Mouse (Mus musculus) intestine, postnatal 0 days (tissue): ENCODE measurements at regions not wholly inside any gene's neighbourhood (a gene's known extent, or its start where the extent isn't known, plus 50 kb on each side); places are given as distances from the start of the nearest gene placed in this dataset.
"Not testable (repeated sequence)": the region's sequence is repeated elsewhere in the genome, so short reads cannot be mapped to it uniquely, and the experiment has no call there.

ENCODE experiments used
- ATAC-seq: fragments of 200-750 bp; cut with Nextera tagmentation; 2 replicates; pipeline ENCODE4 v1.8.0; 2017; ENCODE audit warnings: mild to moderate bottlenecking, moderate TSS enrichment, moderate library complexity
- H3K27ac ChIP-seq: fragments of 300-500 bp; sonication (generic); 2 replicates; pipeline ENCODE4 v1.5.1; 2014; ENCODE audit warnings: mild to moderate bottlenecking, low read depth, low read length, moderate library complexity
- H3K27me3 ChIP-seq: fragments of 300-500 bp; sonication (generic); replicated peaks from 2 replicates; pipeline ENCODE4 v1.6.1; 2014; ENCODE audit warnings: low read length, mixed read lengths; ENCODE audit not compliant: control insufficient read depth, insufficient read depth
- H3K36me3 ChIP-seq: fragments of 300-500 bp; sonication (generic); 2 replicates; pipeline ENCODE4 v1.6.1; 2014; ENCODE audit warnings: mild to moderate bottlenecking, moderate library complexity; ENCODE audit not compliant: control insufficient read depth, insufficient read depth
- H3K4me1 ChIP-seq: fragments of 300-500 bp; sonication (generic); replicated peaks from 2 replicates; pipeline ENCODE4 v1.6.1; 2014; ENCODE audit warnings: antibody characterized with exemption, low read length, mixed read lengths; ENCODE audit not compliant: control insufficient read depth, insufficient read depth
- H3K4me2 ChIP-seq: fragments of 300-500 bp; sonication (generic); replicated peaks from 2 replicates; pipeline ENCODE4 v1.6.1; 2014; ENCODE audit warnings: low read depth, mild to moderate bottlenecking, moderate library complexity
- H3K4me3 ChIP-seq: fragments of 300-500 bp; sonication (generic); 2 replicates; pipeline ENCODE4 v1.5.1; 2014; ENCODE audit warnings: low read depth, low read length
- H3K9ac ChIP-seq: fragments of 300-500 bp; sonication (generic); 2 replicates; pipeline ENCODE4 v1.6.1; 2014; ENCODE audit warnings: mild to moderate bottlenecking, low read depth, low read length
- H3K9me3 ChIP-seq: fragments of 300-500 bp; sonication (generic); 2 replicates; pipeline ENCODE4 v1.6.1; 2016; ENCODE audit warnings: mixed run types; ENCODE audit not compliant: control insufficient read depth
- CTCF ChIP-seq: sonication (generic); IDR thresholded peaks from 2 replicates; pipeline ENCODE4 v1.5.1; 2016; ENCODE audit warnings: low read depth, mild to moderate bottlenecking, control low read depth, antibody characterized with exemption, moderate library complexity
- WGBS: fragments of 180-500 bp; shearing (Covaris S2); extraction: QIAGEN DNeasy Blood & Tissue Kit; methylation state at CpG from one replicate; pipeline ENCODE4 v1.1.7; 2014; 5-methylcytosine and 5-hydroxymethylcytosine counted together

DNA sequence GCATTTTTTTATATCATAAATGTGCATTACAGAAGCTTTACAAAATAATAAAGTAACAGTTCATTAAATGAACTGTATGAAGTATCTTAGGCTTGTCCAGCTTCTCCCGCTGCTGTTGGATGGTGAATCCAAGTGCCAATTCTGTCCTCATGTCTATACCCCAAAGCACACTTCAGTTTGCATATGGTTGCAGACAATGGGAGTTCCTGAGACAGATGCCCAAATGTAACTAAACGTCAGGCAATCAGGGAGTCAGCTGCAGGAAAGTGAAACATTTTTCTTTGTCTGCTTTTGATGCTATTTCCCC, 859.4 kb upstream of the Mms22l start:
- TF ChIP-seq CTCF = no peak
- Histone ChIP-seq H3K27me3 (no peaks in the 10 kb centered on the region), H3K36me3 (no peaks in the 10 kb centered on the region), H3K27ac (no peak overlapping the region), H3K9ac (no peak overlapping the region), H3K4me3 (no peak overlapping the region), H3K9me3 (no peaks in the 10 kb centered on the region), H3K4me2 (no peak overlapping the region), H3K4me1 (no peaks in the 10 kb centered on the region)
- WGBS = 61% methylated on average over 2 of the region's 2 CpGs
- ATAC-seq = no peak

DNA sequence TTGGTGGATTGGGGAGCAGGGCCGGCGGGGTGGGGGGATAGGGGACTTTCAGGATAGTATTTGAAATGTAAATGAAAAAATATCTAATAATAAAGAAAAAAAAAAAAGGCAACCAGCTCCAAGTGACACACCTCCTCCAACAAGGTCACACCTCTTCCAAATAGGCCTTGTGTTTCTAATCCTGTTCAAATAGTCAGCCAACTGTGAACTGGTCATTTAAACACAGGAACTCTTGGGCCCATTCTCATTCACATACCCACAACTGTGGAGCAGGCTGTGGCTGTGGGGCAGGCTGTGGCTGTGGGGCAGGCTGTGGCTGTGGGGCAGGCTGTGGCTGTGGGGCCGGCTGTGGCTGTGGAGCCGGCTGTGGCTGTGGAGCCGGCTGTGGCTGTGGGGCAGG, 839.6 kb upstream of the Mms22l start:
- H3K36me3 ChIP-seq, H3K27me3 ChIP-seq, H3K4me2 ChIP-seq, H3K27ac ChIP-seq, H3K9ac ChIP-seq, H3K4me1 ChIP-seq, H3K4me3 ChIP-seq, ATAC-seq, H3K9me3 ChIP-seq: not testable (repeated sequence)
- 82% methylated on average over 5 of the region's 5 CpGs for WGBS

DNA sequence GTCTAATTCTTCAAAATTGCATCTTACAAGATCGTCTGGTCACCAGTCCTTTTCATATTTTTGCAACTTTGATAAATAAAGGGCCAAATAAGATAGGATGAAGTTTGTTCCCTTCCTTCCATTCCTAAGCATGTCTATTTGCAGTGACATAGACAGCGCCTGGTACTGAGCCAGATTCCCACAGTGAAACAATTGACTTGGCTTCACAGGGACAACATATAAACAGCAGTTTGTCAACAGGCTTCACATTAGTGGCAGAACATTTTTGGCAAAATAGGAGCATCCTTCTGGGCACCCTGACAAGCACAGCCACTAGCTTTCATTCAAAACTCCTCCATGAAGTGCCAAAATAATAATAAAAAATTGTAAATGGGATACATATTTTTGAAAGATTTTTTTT, 827.4 kb upstream of the Mms22l start:
- ATAC-seq = no peak
- Histone ChIP-seq H3K9ac (no peak overlapping the region), H3K27ac (no peak overlapping the region), H3K4me1 (no peaks in the 10 kb centered on the region), H3K4me3 (no peak overlapping the region), H3K27me3 (no peaks in the 10 kb centered on the region), H3K9me3 (no peaks in the 10 kb centered on the region), H3K36me3 (no peaks in the 10 kb centered on the region), H3K4me2 (no peak overlapping the region)
- TF ChIP-seq CTCF = no peak
- WGBS = 82% methylated on average over 2 of the region's 2 CpGs

DNA sequence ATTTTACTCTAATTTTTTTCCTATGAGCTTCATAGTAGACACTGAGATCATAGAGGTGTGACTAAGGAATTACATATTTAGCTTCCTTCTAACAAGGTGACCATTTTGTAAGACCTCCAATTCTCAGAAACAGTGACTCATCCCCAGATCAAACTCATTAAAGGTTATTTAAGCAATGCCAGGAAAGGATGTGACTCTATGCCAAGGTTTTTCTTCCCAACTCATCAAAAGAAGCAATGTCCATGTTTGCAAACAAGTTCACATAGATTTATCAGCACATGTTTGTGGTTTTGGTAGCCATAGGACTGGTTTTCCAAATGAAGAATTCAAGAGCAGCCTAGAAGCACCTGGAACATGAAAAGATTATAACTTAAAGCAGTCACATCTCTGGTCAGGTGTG, 792.6 kb upstream of the Mms22l start:
- Histone ChIP-seq H3K9ac (no peak overlapping the region), H3K36me3 (no peaks in the 10 kb centered on the region), H3K9me3 (no peaks in the 10 kb centered on the region), H3K4me1 (no peaks in the 10 kb centered on the region), H3K4me3 (no peak overlapping the region), H3K4me2 (no peak overlapping the region), H3K27ac (no peak overlapping the region), H3K27me3 (no peaks in the 10 kb centered on the region)
- no peak for ATAC-seq
- no peak for TF ChIP-seq CTCF

DNA sequence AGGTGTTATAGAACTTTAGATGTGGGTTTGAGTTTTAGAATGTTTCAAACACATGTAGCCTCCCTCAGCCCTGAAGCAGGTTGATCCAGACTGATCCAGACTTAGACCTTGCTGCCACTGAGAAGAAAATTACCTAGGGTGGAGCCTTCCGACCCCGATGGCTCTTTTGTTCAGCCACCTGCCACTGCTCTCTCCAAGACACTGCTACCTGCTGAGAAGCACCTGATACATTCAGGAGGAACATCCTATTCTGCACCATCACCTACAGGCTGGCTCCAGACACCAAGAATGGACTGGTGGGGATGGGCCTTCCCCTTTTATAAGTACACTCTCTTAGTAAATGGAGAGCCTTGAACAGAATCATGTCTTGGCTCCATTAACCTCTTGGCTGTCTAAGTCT, 785.5 kb upstream of the Mms22l start:
- no peak for TF ChIP-seq CTCF
- ATAC-seq = no peak
- H3K27me3 ChIP-seq = no peaks in the 10 kb centered on the region
- no peak overlapping the region for H3K4me2 ChIP-seq
- H3K4me1 ChIP-seq = no peaks in the 10 kb centered on the region
- 85% methylated on average over 2 of the region's 2 CpGs for WGBS
- H3K36me3 ChIP-seq = no peaks in the 10 kb centered on the region
- no peak overlapping the region for H3K27ac ChIP-seq
- H3K9me3 ChIP-seq = no peaks in the 10 kb centered on the region
- no peak overlapping the region for H3K9ac ChIP-seq
- no peak overlapping the region for H3K4me3 ChIP-seq

DNA sequence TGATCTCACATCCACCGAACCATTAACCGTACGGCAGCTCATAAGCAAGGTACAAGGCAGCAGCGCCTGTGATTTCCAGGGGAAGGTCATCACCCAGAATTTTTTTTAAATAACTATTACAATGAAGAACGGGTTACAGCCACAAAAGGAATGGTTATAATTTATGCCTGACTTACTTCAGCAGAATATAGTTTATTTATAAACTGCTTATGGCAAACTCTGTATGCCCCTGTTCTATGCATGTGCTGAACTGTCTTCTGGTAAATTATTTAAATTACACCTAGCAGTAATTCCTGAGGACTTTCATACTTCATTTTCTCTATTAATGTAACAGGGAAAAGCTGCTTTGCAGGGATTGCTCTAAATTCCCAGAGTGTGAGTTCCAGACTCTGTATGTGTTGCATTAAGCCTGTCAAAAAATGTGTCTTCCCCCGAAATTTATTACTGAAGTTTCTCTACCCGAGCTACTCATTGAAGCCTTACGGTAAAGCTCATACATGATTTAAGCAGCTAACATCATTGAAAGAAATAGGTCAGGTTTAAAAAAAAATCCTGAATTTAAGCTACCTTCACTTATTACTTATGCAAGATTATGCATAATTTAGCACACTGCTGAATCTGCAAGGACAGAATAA, 782.4 kb upstream of the Mms22l start:
- Histone ChIP-seq H3K4me3 (no peak overlapping the region), H3K36me3 (no peaks in the 10 kb centered on the region), H3K9me3 (no peaks in the 10 kb centered on the region), H3K4me1 (no peaks in the 10 kb centered on the region), H3K9ac (no peak overlapping the region), H3K27me3 (no peaks in the 10 kb centered on the region), H3K4me2 (no peak overlapping the region), H3K27ac (no peak overlapping the region)
- 77% methylated on average over 8 of the region's 8 CpGs for WGBS
- no peak for ATAC-seq
- no peak for TF ChIP-seq CTCF

DNA sequence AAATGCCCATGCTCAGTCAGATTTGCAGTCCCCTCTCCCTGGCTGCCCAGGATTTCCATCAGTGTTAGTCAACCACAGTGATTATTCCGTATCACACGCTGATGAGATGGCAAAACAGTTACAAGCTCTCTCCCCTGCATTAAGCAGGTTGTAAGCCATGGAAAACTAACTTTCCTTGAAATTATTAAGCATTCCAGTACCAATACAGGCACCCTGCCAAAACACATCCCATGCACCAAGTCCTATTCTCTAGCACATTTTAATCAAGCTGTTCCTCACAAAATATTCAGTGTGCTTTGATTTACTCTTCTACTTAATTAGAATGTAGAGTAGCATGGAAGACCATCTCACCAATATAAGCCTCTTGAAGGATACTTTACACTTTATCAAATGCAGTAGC, 768.4 kb upstream of the Mms22l start:
- H3K9me3 ChIP-seq = no peaks in the 10 kb centered on the region
- H3K4me1 ChIP-seq = no peaks in the 10 kb centered on the region
- no peaks in the 10 kb centered on the region for H3K27me3 ChIP-seq
- H3K4me3 ChIP-seq = no peak overlapping the region
- H3K9ac ChIP-seq = no peak overlapping the region
- no peak for TF ChIP-seq CTCF
- no peaks in the 10 kb centered on the region for H3K36me3 ChIP-seq
- 90% methylated on average over 2 of the region's 2 CpGs for WGBS
- no peak for ATAC-seq
- no peak overlapping the region for H3K27ac ChIP-seq
- H3K4me2 ChIP-seq = no peak overlapping the region
